Mouse (Mus musculus): ENCODE results near the gene Trim38.

Gene Trim38

GRCm38 (mm10) chr13:23760972-23761864 is 8.5 kb upstream of the Trim38 start, which contains the start of gene Hist1h4a:
Hist1h4a (minus strand) TSS chr13:23761230.
- peak; percentile 94 for DNase-seq (ENCODE audit: extremely low spot score, low read depth, low spot score)

GRCm38 (mm10) chr13:23761871-23762821 is 7.6 kb upstream of the Trim38 start, which contains the start of gene Hist1h3a:
Hist1h3a (minus strand) TSS chr13:23762386.
- DNase-seq (ENCODE audit: extremely low spot score, low read depth, low spot score): peak; percentile 96

- DNase-seq (ENCODE audit: extremely low spot score, low read depth, low spot score): no peak
Measured at GRCm38 (mm10) chr13:23763242-23763585, 6.5 kb upstream of the Trim38 start.

GRCm38 (mm10) chr13:23763586-23764323 is 6.0 kb upstream of the Trim38 start, which contains the start of gene Hist1h1a:
Hist1h1a (plus strand) TSS chr13:23763666.
- DNase-seq (ENCODE audit: extremely low spot score, low read depth, low spot score): no peak

GRCm38 (mm10) chr13:23764324-23765171 is 5.2 kb upstream of the Trim38 start:
- no peak for DNase-seq (ENCODE audit: extremely low spot score, low read depth, low spot score)

- DNase-seq (ENCODE audit: extremely low spot score, low read depth, low spot score): no peak
Measured at GRCm38 (mm10) chr13:23765172-23765513, 4.6 kb upstream of the Trim38 start.

- no peak for DNase-seq (ENCODE audit: extremely low spot score, low read depth, low spot score)
Measured at GRCm38 (mm10) chr13:23766772-23767171, 2.9 kb upstream of the Trim38 start.

GRCm38 (mm10) chr13:23768834-23769397 is 797 bp upstream of the Trim38 start:
- DNase-seq (ENCODE audit: extremely low spot score, low read depth, low spot score): no peak

GRCm38 (mm10) chr13:23772561-23773313 is 3.0 kb downstream of the Trim38 start:
- DNase-seq (ENCODE audit: extremely low spot score, low read depth, low spot score): no peak

- DNase-seq (ENCODE audit: extremely low spot score, low read depth, low spot score): no peak
Measured at GRCm38 (mm10) chr13:23778339-23778738, 8.6 kb downstream of the Trim38 start.

GRCm38 (mm10) chr13:23779025-23779424 is 9.3 kb downstream of the Trim38 start:
- no peak for DNase-seq (ENCODE audit: extremely low spot score, low read depth, low spot score)

GRCm38 (mm10) chr13:23792520-23792919 is 22.8 kb downstream of the Trim38 start:
- peak; percentile 54 for DNase-seq (ENCODE audit: extremely low spot score, low read depth, low spot score)

- no peak for DNase-seq (ENCODE audit: extremely low spot score, low read depth, low spot score)
Measured at GRCm38 (mm10) chr13:23799405-23799804, 29.7 kb downstream of the Trim38 start.

- no peak for DNase-seq (ENCODE audit: extremely low spot score, low read depth, low spot score)
Measured at GRCm38 (mm10) chr13:23804532-23804931, 34.8 kb downstream of the Trim38 start.

- DNase-seq (ENCODE audit: extremely low spot score, low read depth, low spot score): no peak
Measured at GRCm38 (mm10) chr13:23806422-23807052, 36.8 kb downstream of the Trim38 start, which contains the start of gene Slc17a2. Slc17a2 (plus strand) TSS chr13:23806993.

GRCm38 (mm10) chr13:23816148-23816547 is 46.4 kb downstream of the Trim38 start:
- no peak for DNase-seq (ENCODE audit: extremely low spot score, low read depth, low spot score)

GRCm38 (mm10) chr13:23820179-23820940 is 50.6 kb downstream of the Trim38 start:
- no peak for DNase-seq (ENCODE audit: extremely low spot score, low read depth, low spot score)

- no peak for DNase-seq (ENCODE audit: extremely low spot score, low read depth, low spot score)
Measured at GRCm38 (mm10) chr13:23822213-23822612, 52.5 kb downstream of the Trim38 start.

All from hindlimb bud, embryonic 11.5 days (tissue).